ENCODE assay signal across 17 mouse cellular contexts in genomic region chr2:93979249-93980120, GRCm38 (mm10). TPM values are rescaled to one million over a fixed set of nuclear protein-coding genes. Genes with fewer than 3 reads are reported as not detected.
DNase-seq lines count a peak whose midpoint lies in the region; ATAC-seq and TF ChIP-seq lines count a peak whose summit lies in the region.
"Had no signal": no experiment of that assay in that cellular context is flagged by ENCODE, and none has a peak within 500 bp of the region (broad histone marks: within the 10 kb centered on the region; RNA-seq: fewer than 3 reads in every experiment).

No protein-coding gene starts in this region.

- H3K4me3 ChIP-seq in layer of hippocampus, adult 2 months: no peak overlapping the region
- no peak overlapping the region for H3K4me3 ChIP-seq in intestine, embryonic 16.5 days (ENCODE audit: low read length)
- H3K4me3 ChIP-seq: heart, adult 2 months; hindbrain, embryonic 10.5 days had no signal

- TF ChIP-seq CTCF in layer of hippocampus, adult 2 months (conservative IDR thresholded peaks at IDR 0.05): no peak

- H3K27ac ChIP-seq in layer of hippocampus, adult 2 months: peak overlapping the region; percentile 39
- peak overlapping the region; percentile 61 for H3K27ac ChIP-seq in intestine, embryonic 16.5 days (ENCODE audit: low read length)
- H3K27ac ChIP-seq: heart, adult 2 months; hindbrain, embryonic 10.5 days; kidney, postnatal 0 days had no signal

- H3K27me3 ChIP-seq in intestine, embryonic 16.5 days (replicated peaks; ENCODE audit: control insufficient read depth, insufficient read depth, low read length): 0 out of 2 replicates have a peak, but pooled peaks cover 2% of the 10 kb centered on the region

- 0 out of 2 replicates have a peak, but pooled peaks cover 3% of the 10 kb centered on the region for H3K36me3 ChIP-seq in intestine, embryonic 16.5 days (ENCODE audit: control insufficient read depth, insufficient read depth, low read length)

- DNase-seq in layer of hippocampus, adult 2 months (ENCODE audit: low spot score in 2 of 2): no peak
- DNase-seq in layer of hippocampus, postnatal 14 days (ENCODE audit: low spot score in 2 of 2): no peak
- DNase-seq in MN1 (ENCODE audit: low spot score): peak; percentile 94
- DNase-seq in adrenal gland, adult 8-10 months: peak; percentile 70
- no peak for DNase-seq in urinary bladder, postnatal 14 days (ENCODE audit: low spot score)
- DNase-seq in yolk sac, embryonic 10.5 days (ENCODE audit: low spot score): no peak
- DNase-seq in urinary bladder, adult 18-20 months (ENCODE audit: low spot score in 2 of 2): no peak
- DNase-seq: heart, adult 2 months; retina, postnatal 1 day had no signal

- H3K4me1 ChIP-seq in intestine, embryonic 16.5 days (ENCODE audit: control insufficient read depth, insufficient read depth, low read length): peaks cover 30% of the 10 kb centered on the region

- no peak overlapping the region for H3K9ac ChIP-seq in intestine, embryonic 16.5 days (ENCODE audit: low read depth, low read length)

- no peak for ATAC-seq in intestine, embryonic 16.5 days

- 62% methylated on average over 7 of the region's 7 CpGs for WGBS in intestine, embryonic 16.5 days

- no peaks in the 10 kb centered on the region for H3K9me3 ChIP-seq in intestine, embryonic 16.5 days (ENCODE audit: control insufficient read depth, low read length)
- H3K9me3 ChIP-seq: hindbrain, embryonic 10.5 days had no signal

- H3K4me2 ChIP-seq in intestine, embryonic 16.5 days (ENCODE audit: low read depth, low read length): no peak overlapping the region

RNA-seq across cellular contexts. Expression of gene Gm27027, which starts 16.7 kb away (rescaled TPM):
- not detected for total RNA-seq in layer of hippocampus, adult 2 months (2021)
- total RNA-seq in layer of hippocampus, postnatal 14 days (2021): not detected
- total RNA-seq in adrenal gland, adult 8-10 months (2022): under 1 TPM in 1 of 4 experiments, not detected in 3; 0.80 TPM
- polyA plus RNA-seq in intestine, embryonic 16.5 days (2015; fragmentation: Nextera tagmentation; extraction: Ambion mirVana): not detected in 2 replicates
- total RNA-seq: heart, adult 2 months; liver, adult 2 months; megakaryocyte-erythroid progenitor cell, adult 5-6 weeks; MEL had no signal
- polyA plus RNA-seq: brain, embryonic 14.5 days; embryonic facial prominence, embryonic 11.5 days; heart, adult 2 months; hindbrain, embryonic 10.5 days; kidney, postnatal 0 days; liver, adult 2 months had no signal

RNA-seq across cellular contexts. Expression of gene Gm13889, which starts 22.5 kb away (rescaled TPM):
- total RNA-seq in layer of hippocampus, adult 2 months (2021): 10 to 100 TPM; 50.5 to 51.2 TPM
- total RNA-seq in layer of hippocampus, postnatal 14 days (2021): 10 to 100 TPM; 48.0 to 49.2 TPM
- 10 to 100 TPM; 22.6 to 32.3 (median 30.3) TPM for total RNA-seq in adrenal gland, adult 8-10 months (2022)
- polyA plus RNA-seq in intestine, embryonic 16.5 days (2015; fragmentation: Nextera tagmentation; extraction: Ambion mirVana): 7.7 and 11.6 TPM in 2 replicates
- total RNA-seq: megakaryocyte-erythroid progenitor cell, adult 5-6 weeks; MEL had no signal

RNA-seq across cellular contexts. Expression of gene Alkbh3, which starts 31.1 kb away (rescaled TPM):
- total RNA-seq in layer of hippocampus, adult 2 months (2021): 10 to 100 TPM; 22.7 to 28.1 TPM
- 10 to 100 TPM; 21.0 to 26.7 TPM for total RNA-seq in layer of hippocampus, postnatal 14 days (2021)
- total RNA-seq in adrenal gland, adult 8-10 months (2022): 10 to 100 TPM; 29.9 to 57.4 (median 46.2) TPM
- polyA plus RNA-seq in intestine, embryonic 16.5 days (2015; fragmentation: Nextera tagmentation; extraction: Ambion mirVana): 68.4 and 77.8 TPM in 2 replicates
- total RNA-seq: MEL had no signal

Comparison
In these comparisons a context has a peak if more than half of its experiments do, and no peak if none do; other contexts are left out.
1. DNase-seq: peak in MN1 (single experiment) and adrenal gland, adult 8-10 months (single experiment); none in layer of hippocampus, adult 2 months (0 of 2), layer of hippocampus, postnatal 14 days (0 of 2), urinary bladder, postnatal 14 days (single experiment), yolk sac, embryonic 10.5 days (single experiment) and urinary bladder, adult 18-20 months (0 of 2).